Mouse (Mus musculus): ENCODE measurements around the gene Erg. TPM values are rescaled to one million over a fixed set of nuclear protein-coding genes. Genes with fewer than 3 reads are reported as not detected.

Gene Erg
- total RNA-seq, 2 experiments from 2014 or later, result 5.5 to 5.6 TPM

DNA sequence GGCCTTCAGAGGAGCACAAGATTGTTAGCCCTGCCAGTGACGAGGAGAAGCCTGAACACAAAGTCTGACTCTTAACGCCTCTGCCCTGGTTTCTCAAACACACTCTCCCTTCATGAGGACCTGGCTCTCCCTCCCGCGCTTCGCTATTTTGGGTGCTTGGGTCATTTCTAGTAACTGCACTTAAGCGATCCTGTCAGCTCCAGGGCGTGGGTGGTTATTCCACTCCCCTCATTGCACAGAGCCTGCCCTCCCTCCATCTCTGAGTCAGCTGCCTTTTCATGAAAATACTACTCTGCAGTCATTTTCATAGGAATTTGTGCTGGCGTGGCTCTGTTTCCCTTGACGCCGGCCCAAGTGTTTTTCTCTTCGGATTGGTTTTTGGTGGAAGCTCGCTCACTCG is 13.2 kb downstream of the Erg start:
- H3K27ac ChIP-seq, result no peak overlapping the region
- TF ChIP-seq CTCF (IDR thresholded peaks at IDR 0.05), result no peak
- DNase-seq (ENCODE audit: extremely low spot score in 1 of 2, low spot score in 2 of 2), result peak; percentile 67
- intact Hi-C loops (cut with DNase I), result no loop called here
- no peak overlapping the region for H3K4me3 ChIP-seq

DNA sequence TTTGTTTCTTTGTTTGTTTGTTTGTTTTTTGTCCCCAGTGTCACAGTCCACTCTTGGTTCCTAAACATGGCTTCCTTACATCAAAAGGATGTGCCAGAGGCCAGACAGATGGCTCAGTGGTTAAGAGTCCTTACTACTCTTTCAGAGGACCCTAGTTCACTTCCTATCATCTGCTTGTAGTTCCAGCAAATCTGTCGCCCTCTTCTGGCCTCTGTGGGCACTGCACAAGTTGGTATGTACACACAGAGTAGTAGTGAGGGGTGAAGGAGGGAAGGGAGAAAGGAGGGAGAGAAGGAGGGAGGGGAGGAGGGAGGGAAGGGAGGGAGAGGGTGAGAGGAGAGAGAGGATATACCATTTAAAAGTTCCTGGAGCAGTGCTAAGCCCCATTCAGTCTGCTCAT is 15.8 kb downstream of the Erg start:
- peak; percentile 25 for TF ChIP-seq CTCF (IDR thresholded peaks at IDR 0.05)
- no peak overlapping the region for H3K4me3 ChIP-seq
- H3K27ac ChIP-seq, result no peak overlapping the region
- no peak for DNase-seq (ENCODE audit: extremely low spot score in 1 of 2, low spot score in 2 of 2)
- intact Hi-C loops (cut with DNase I), result no loop called here

DNA sequence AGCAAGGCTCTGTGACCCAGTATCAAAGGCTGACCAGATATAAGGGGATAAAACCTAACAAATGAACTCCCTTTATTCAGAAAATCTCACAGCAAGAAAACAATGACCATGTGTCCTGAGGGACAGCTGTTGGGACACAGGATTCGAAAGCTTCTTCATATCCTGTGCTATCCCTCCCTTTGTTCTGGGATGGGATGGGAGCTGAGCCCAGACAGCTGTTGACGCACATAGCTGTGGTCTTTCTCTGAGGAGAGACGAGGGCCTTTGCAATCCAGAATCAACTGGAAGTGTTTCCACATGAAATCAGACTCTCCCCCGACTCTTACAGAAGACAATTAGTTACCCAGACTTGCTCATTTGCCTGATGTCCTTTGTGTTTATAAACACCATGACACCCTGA is 29.6 kb downstream of the Erg start:
- no peak overlapping the region for H3K27ac ChIP-seq
- no peak for DNase-seq (ENCODE audit: extremely low spot score in 1 of 2, low spot score in 2 of 2)
- H3K4me3 ChIP-seq, result no peak overlapping the region
- TF ChIP-seq CTCF (IDR thresholded peaks at IDR 0.05), result no peak
- intact Hi-C loops (cut with DNase I), result no loop called here

- intact Hi-C loops (cut with DNase I), result no loop called here
- H3K4me3 ChIP-seq, result no peak overlapping the region
- TF ChIP-seq CTCF (IDR thresholded peaks at IDR 0.05), result no peak
- no peak for DNase-seq (ENCODE audit: extremely low spot score in 1 of 2, low spot score in 2 of 2)
- no peak overlapping the region for H3K27ac ChIP-seq
Measured at GRCm38 (mm10) chr16:95553136-95553535, 33.3 kb downstream of the Erg start.

- no peak for TF ChIP-seq CTCF (IDR thresholded peaks at IDR 0.05)
- no peak overlapping the region for H3K4me3 ChIP-seq
- intact Hi-C loops (cut with DNase I), result no loop called here
- no peak overlapping the region for H3K27ac ChIP-seq
- no peak for DNase-seq (ENCODE audit: extremely low spot score in 1 of 2, low spot score in 2 of 2)
Measured at GRCm38 (mm10) chr16:95552495-95552894, 33.9 kb downstream of the Erg start.

- intact Hi-C loops (cut with DNase I), result no loop called here
- no peak for DNase-seq (ENCODE audit: extremely low spot score in 1 of 2, low spot score in 2 of 2)
- no peak for TF ChIP-seq CTCF (IDR thresholded peaks at IDR 0.05)
Measured at GRCm38 (mm10) chr16:95550496-95550895, 35.9 kb downstream of the Erg start.

DNA sequence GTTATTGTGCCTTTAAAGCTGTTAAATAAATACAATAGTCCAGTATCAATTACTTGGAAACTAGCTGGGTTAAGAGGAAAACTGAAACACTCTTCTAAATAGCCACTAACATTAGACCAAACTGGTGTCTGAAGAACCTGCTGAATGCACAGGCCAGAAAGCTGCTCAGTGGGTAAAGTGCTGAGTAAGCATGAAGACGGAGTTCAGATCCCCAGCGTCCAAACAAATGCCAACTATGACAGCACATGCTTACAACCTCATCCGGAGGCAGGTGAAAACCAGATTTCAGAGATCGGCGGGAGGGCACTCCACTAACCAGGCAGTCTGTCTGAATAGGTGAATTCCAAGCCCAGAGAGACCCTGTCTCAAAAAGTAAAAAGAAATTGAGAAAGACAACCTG is 41.6 kb downstream of the Erg start:
- intact Hi-C loops (cut with DNase I), result no loop called here
- TF ChIP-seq CTCF (IDR thresholded peaks at IDR 0.05), result no peak
- Histone ChIP-seq H3K4me3 (no peak overlapping the region), H3K27ac (no peak overlapping the region)
- no peak for DNase-seq (ENCODE audit: extremely low spot score in 1 of 2, low spot score in 2 of 2)

More at GRCm38 (mm10) chr16:95550496-95550895, 35.9 kb downstream of the Erg start:
- H3K4me3 ChIP-seq, result no peak overlapping the region
- no peak overlapping the region for H3K27ac ChIP-seq

GRCm38 (mm10) chr16:95543471-95543870 is 42.9 kb downstream of the Erg start:
- no peak for TF ChIP-seq CTCF (IDR thresholded peaks at IDR 0.05)
- peak overlapping the region; percentile 7; the same call in 1 of the 2 replicates for H3K27ac ChIP-seq
- DNase-seq (ENCODE audit: extremely low spot score in 1 of 2, low spot score in 2 of 2), result peak; percentile 12 to 38
- intact Hi-C loops (cut with DNase I), result no loop called here
- H3K4me3 ChIP-seq, result peak overlapping the region; percentile 29; the same call in 1 of the 2 replicates

DNA sequence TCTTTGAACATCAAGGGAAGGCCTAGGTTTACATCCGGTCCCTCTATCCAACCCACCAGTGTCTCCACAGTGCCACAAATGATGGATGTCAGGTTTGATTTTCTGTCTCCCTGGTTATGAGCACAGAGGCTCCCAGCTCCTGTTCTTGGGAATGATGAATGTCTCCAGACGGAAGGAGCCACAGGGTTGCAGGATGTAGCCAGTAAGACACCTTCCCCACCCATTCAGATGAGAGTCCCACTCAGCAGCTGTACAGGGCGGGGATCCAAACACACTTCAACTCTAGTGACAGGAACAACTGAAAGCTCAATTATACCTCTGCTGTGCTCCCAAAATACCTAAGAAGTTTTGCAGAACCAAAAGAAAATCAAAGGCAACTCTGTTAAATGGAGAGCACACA is 51.2 kb downstream of the Erg start:
- no peak for DNase-seq (ENCODE audit: extremely low spot score in 1 of 2, low spot score in 2 of 2)
- intact Hi-C loops (cut with DNase I), result no loop called here
- no peak for TF ChIP-seq CTCF (IDR thresholded peaks at IDR 0.05)
- H3K4me3 ChIP-seq, result no peak overlapping the region
- no peak overlapping the region for H3K27ac ChIP-seq

- intact Hi-C loops (cut with DNase I), result no loop called here
- Histone ChIP-seq H3K4me3 (no peak overlapping the region), H3K27ac (no peak overlapping the region)
- DNase-seq (ENCODE audit: extremely low spot score in 1 of 2, low spot score in 2 of 2), result no peak
- no peak for TF ChIP-seq CTCF (IDR thresholded peaks at IDR 0.05)
Measured at GRCm38 (mm10) chr16:95532387-95533077, 53.9 kb downstream of the Erg start.

DNA sequence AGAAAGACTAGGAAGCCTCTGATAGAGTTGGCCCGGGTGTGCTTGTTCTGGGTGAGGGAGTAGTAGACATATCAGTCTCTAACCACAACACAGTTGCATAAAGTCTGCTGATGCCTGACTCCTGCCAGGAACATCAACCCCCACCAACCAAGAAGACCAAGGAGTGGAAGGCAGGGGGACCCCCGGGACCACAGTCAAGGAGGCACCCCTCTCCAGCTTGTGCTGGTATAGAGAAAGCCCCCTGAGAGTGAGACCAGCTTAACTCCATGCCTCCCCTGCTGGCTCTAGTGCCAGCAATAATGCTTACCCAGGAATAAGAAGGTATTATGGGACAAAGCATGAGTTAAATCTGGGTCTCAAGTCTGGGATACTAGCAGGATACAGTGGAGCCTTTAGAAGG is 58.8 kb downstream of the Erg start:
- no peak overlapping the region for H3K27ac ChIP-seq
- DNase-seq (ENCODE audit: extremely low spot score in 1 of 2, low spot score in 2 of 2), result no peak
- no peak for TF ChIP-seq CTCF (IDR thresholded peaks at IDR 0.05)
- intact Hi-C loops (cut with DNase I), result no loop called here
- H3K4me3 ChIP-seq, result no peak overlapping the region

DNA sequence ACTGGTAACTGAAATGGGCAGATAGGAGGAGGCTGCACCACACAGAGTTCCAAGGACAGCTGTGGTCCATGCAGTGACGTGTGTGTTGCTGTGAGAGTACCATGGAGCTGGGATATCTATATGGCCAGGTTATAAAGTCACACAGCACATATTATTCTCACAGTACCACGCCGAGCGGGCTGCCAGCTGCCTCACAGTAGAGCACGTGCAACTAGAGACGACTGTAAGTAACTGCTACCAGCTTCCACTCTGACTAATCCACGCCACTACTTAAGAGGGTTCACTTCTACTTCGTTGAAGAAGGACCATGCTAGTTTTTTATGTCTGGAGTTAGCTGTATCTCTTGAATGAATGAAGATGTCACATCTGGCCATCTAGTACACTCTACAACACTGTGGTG is 66.9 kb downstream of the Erg start:
- intact Hi-C loops (cut with DNase I), result no loop called here
- no peak for TF ChIP-seq CTCF (IDR thresholded peaks at IDR 0.05)
- no peak for DNase-seq (ENCODE audit: extremely low spot score in 1 of 2, low spot score in 2 of 2)
- Histone ChIP-seq H3K27ac (no peak overlapping the region), H3K4me3 (no peak overlapping the region)

DNA sequence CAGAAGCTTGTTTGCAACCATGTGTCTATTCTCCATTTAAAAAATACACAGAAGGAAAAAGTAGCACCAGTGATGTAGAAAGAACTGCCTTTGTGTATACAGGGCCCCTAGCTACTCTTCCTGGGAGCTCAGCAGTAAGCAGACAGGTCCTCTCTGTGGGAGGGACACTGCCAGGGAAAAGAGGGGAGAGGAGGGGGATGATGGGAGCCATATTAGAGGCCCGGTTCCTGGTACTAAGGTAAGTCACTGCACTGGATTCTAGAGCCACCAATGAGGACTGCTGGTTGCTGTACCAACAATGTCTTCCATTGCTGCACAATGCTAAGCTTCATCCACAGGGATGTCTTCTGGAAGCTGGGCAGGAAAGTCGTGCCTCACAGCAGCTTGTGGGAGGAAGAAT is 80.3 kb downstream of the Erg start:
- intact Hi-C loops (cut with DNase I), result no loop called here
- TF ChIP-seq CTCF (IDR thresholded peaks at IDR 0.05), result no peak

More for the DNA sequence above, 80.3 kb downstream of the Erg start:
- Histone ChIP-seq H3K4me3 (no peak overlapping the region), H3K27ac (no peak overlapping the region)
- no peak for DNase-seq (ENCODE audit: extremely low spot score in 1 of 2, low spot score in 2 of 2)
